Mouse (Mus musculus) olfactory bulb, adult 2 months (tissue): ENCODE results near the gene Cacna1f.

Source experiments
- CTCF ChIP-seq: fragments of 200-500 bp; IDR thresholded peaks from 2 replicates; pipeline ENCODE4 v1.5.1; 2012; ENCODE audit warnings: low read depth, mild to moderate bottlenecking, low read length, moderate library complexity; ENCODE audit not compliant: insufficient read depth
- POLR2A ChIP-seq: fragments of 200-500 bp; IDR thresholded peaks from 2 replicates; pipeline ENCODE4 v1.6.1; 2012; ENCODE audit warnings: mild to moderate bottlenecking, low read depth, low read length, moderate library complexity; ENCODE audit not compliant: insufficient read depth

GRCm38 (mm10) chrX:7574885-7575231 lies 32.0 kb upstream of the Cacna1f start:
- TF ChIP-seq CTCF: no peak
- no peak for TF ChIP-seq POLR2A
